Mouse (Mus musculus) G1E (cell line): ENCODE measurements around the gene Atad3a. TPM values are rescaled to one million over a fixed set of nuclear protein-coding genes. Genes with fewer than 3 reads are reported as not detected.

Experiments
- ATAC-seq: 2 replicates; pipeline ENCODE4 v1.8.0; 2016; ENCODE audit warnings: mild to moderate bottlenecking; ENCODE audit not compliant: insufficient number of reproducible peaks, poor library complexity, low FRiP score, severe bottlenecking; ENCODE audit errors: extremely low read depth
- DNase-seq: peaks from one replicate; pipeline ENCODE4 v3.0.0; 2012; ENCODE audit warnings: low spot score
- H3K27me3 ChIP-seq: 2 replicates; pipeline ENCODE4 v1.6.1; 2012; ENCODE audit warnings: mild to moderate bottlenecking, low read length, inconsistent platforms; ENCODE audit not compliant: insufficient read depth
- H3K36me3 ChIP-seq: replicated peaks from 2 replicates; pipeline ENCODE3; 2012; ENCODE audit warnings: mild to moderate bottlenecking, inconsistent platforms
- H3K4me1 ChIP-seq: 2 replicates; pipeline ENCODE4 v1.6.1; 2012; ENCODE audit warnings: low read depth, low read length, inconsistent platforms, mixed read lengths; ENCODE audit not compliant: insufficient read depth
- H3K4me3 ChIP-seq: 2 replicates; pipeline ENCODE4 v1.5.1; 2012; ENCODE audit warnings: low read depth, mild to moderate bottlenecking, inconsistent platforms, low read length, moderate library complexity, mixed read lengths
- H3K9me3 ChIP-seq: replicated peaks from 2 replicates; pipeline ENCODE4 v1.6.1; 2012; ENCODE audit warnings: inconsistent platforms
- CTCF ChIP-seq: IDR thresholded peaks from 2 replicates; pipeline ENCODE4 v1.5.1; 2012; ENCODE audit warnings: low read depth, low read length, inconsistent platforms, mixed read lengths
- GATA1 ChIP-seq: IDR thresholded peaks from 2 replicates; pipeline ENCODE4 v1.6.1; 2012; ENCODE audit warnings: borderline replicate concordance, low read length, inconsistent platforms, mixed read lengths
- GATA2 ChIP-seq: IDR thresholded peaks from 2 replicates; pipeline ENCODE4 v1.6.1; 2012; ENCODE audit warnings: low read depth, low read length, inconsistent platforms, borderline replicate concordance
- POLR2AphosphoS5 ChIP-seq: IDR thresholded peaks from 2 replicates; pipeline ENCODE4 v1.6.1; 2012; ENCODE audit warnings: low read depth, low read length, inconsistent platforms; ENCODE audit not compliant: insufficient replicate concordance
- TAL1 ChIP-seq: conservative IDR thresholded peaks from 2 replicates; pipeline ENCODE4 v1.6.1; 2012; ENCODE audit warnings: low read depth, low read length, inconsistent platforms, mixed read lengths
- polyA plus RNA-seq: library from polyadenylated mRNA; stranded (reverse); fragments of >175 nt; gene quantifications from 2 replicates; pipeline ENCODE4 v1.2.3, GENCODE M21; 2012
- total RNA-seq, 2 experiments: library from RNA; stranded (forward) in 1 of 2; stranded (reverse) in 1 of 2; fragments of 200-1000 nt in 1 of 2; fragments of >200 nt in 1 of 2; fragmentation: Nextera tagmentation in 1 of 2; gene quantifications; 2 replicates each; pipeline ENCODE4 v1.2.3; 2014 to 2017

The Atad3a gene
- total and polyA plus RNA-seq, 3 experiments: 61.5 to 65.7 (median 64.6) TPM

- TF ChIP-seq GATA1 (no peak), TAL1 (no peak), GATA2 (no peak), POLR2AphosphoS5 (no peak), CTCF (no peak)
- no peak for DNase-seq
- Histone ChIP-seq H3K4me1 (peaks cover 31% of the 10 kb centered on the region), H3K9me3 (no peaks in the 10 kb centered on the region), H3K36me3 (no peaks in the 10 kb centered on the region), H3K4me3 (no peak overlapping the region), H3K27me3 (peaks cover 43% of the 10 kb centered on the region)
- ATAC-seq: no peak
Measured at GRCm38 (mm10) chr4:155785246-155785645, 24.4 kb upstream of the Atad3a start.

- ATAC-seq (peak; percentile 60), DNase-seq (peak; percentile 70)
- TF ChIP-seq GATA2 (no peak), POLR2AphosphoS5 (no peak), GATA1 (no peak), TAL1 (no peak), CTCF (no peak)
- Histone ChIP-seq H3K4me1 (peaks cover 31% of the 10 kb centered on the region), H3K4me3 (peak overlapping the region; percentile 76), H3K9me3 (no peaks in the 10 kb centered on the region), H3K27me3 (peaks cover 45% of the 10 kb centered on the region), H3K36me3 (no peaks in the 10 kb centered on the region)
Measured at GRCm38 (mm10) chr4:155784081-155784701, 23.3 kb upstream of the Atad3a start.

- TF ChIP-seq CTCF (no peak), POLR2AphosphoS5 (no peak), TAL1 (no peak), GATA1 (no peak), GATA2 (no peak)
- Histone ChIP-seq H3K4me3 (peak overlapping the region; percentile 76; the same call in 1 of the 2 replicates), H3K4me1 (peaks cover 27% of the 10 kb centered on the region), H3K36me3 (no peaks in the 10 kb centered on the region), H3K27me3 (peaks cover 50% of the 10 kb centered on the region), H3K9me3 (no peaks in the 10 kb centered on the region)
- ATAC-seq (no peak), DNase-seq (no peak)
Measured at GRCm38 (mm10) chr4:155783486-155784080, 22.7 kb upstream of the Atad3a start.

GRCm38 (mm10) chr4:155780895-155781294, 20.0 kb upstream of the Atad3a start:
- Histone ChIP-seq H3K9me3 (no peaks in the 10 kb centered on the region), H3K4me3 (no peak overlapping the region; the same call in 1 of the 2 replicates), H3K36me3 (no peaks in the 10 kb centered on the region), H3K27me3 (peaks cover 69% of the 10 kb centered on the region), H3K4me1 (peaks cover 29% of the 10 kb centered on the region)
- DNase-seq (no peak), ATAC-seq (no peak)
- TF ChIP-seq GATA1 (no peak), TAL1 (no peak), CTCF (no peak), POLR2AphosphoS5 (no peak), GATA2 (no peak)

- Histone ChIP-seq H3K4me1 (peaks cover 28% of the 10 kb centered on the region), H3K4me3 (no peak overlapping the region), H3K9me3 (no peaks in the 10 kb centered on the region), H3K27me3 (peaks cover 75% of the 10 kb centered on the region), H3K36me3 (no peaks in the 10 kb centered on the region)
- TF ChIP-seq GATA2 (no peak), CTCF (no peak), GATA1 (no peak), POLR2AphosphoS5 (no peak), TAL1 (no peak)
- no peak for DNase-seq
- ATAC-seq: no peak
Measured at GRCm38 (mm10) chr4:155779498-155779897, 18.6 kb upstream of the Atad3a start.

- TF ChIP-seq GATA2 (no peak), CTCF (no peak), TAL1 (no peak), POLR2AphosphoS5 (no peak), GATA1 (no peak)
- Histone ChIP-seq H3K27me3 (peaks cover 81% of the 10 kb centered on the region), H3K4me3 (no peak overlapping the region), H3K36me3 (no peaks in the 10 kb centered on the region), H3K9me3 (no peaks in the 10 kb centered on the region), H3K4me1 (peaks cover 21% of the 10 kb centered on the region)
- ATAC-seq (no peak), DNase-seq (no peak)
Measured at GRCm38 (mm10) chr4:155777816-155778215, 16.9 kb upstream of the Atad3a start.

GRCm38 (mm10) chr4:155776704-155777335, 15.9 kb upstream of the Atad3a start:
- Histone ChIP-seq H3K9me3 (no peaks in the 10 kb centered on the region), H3K4me3 (no peak overlapping the region), H3K27me3 (peaks cover 83% of the 10 kb centered on the region), H3K36me3 (no peaks in the 10 kb centered on the region), H3K4me1 (peaks cover 21% of the 10 kb centered on the region)
- TF ChIP-seq GATA2: no peak
- no peak for TF ChIP-seq GATA1
- no peak for TF ChIP-seq POLR2AphosphoS5
- no peak for TF ChIP-seq TAL1
- TF ChIP-seq CTCF: no peak
- ATAC-seq: no peak
- DNase-seq: no peak
